Mouse (Mus musculus): ENCODE measurements at regions not wholly inside any gene's neighbourhood (a gene's known extent, or its start where the extent isn't known, plus 50 kb on each side); places are given as distances from the start of the nearest gene placed in this dataset.

- no peak for DNase-seq
Measured at GRCm38 (mm10) chr15:25536451-25537334, 85.6 kb upstream of the Myo10 start.

GRCm38 (mm10) chr15:25539344-25540176, 82.8 kb upstream of the Myo10 start:
- DNase-seq = no peak

- no peak for DNase-seq
Measured at GRCm38 (mm10) chr15:25542382-25542781, 79.9 kb upstream of the Myo10 start.

GRCm38 (mm10) chr15:25546185-25546584, 76.1 kb upstream of the Myo10 start:
- DNase-seq = no peak

- DNase-seq = no peak
Measured at GRCm38 (mm10) chr15:25550269-25551054, 71.9 kb upstream of the Myo10 start.

GRCm38 (mm10) chr15:25554945-25555344, 67.4 kb upstream of the Myo10 start:
- no peak for DNase-seq

GRCm38 (mm10) chr15:25555852-25556251, 66.5 kb upstream of the Myo10 start:
- DNase-seq = no peak

- no peak for DNase-seq
Measured at GRCm38 (mm10) chr15:25557566-25557965, 64.8 kb upstream of the Myo10 start.

- no peak for DNase-seq
Measured at GRCm38 (mm10) chr15:25558240-25558639, 64.1 kb upstream of the Myo10 start.

- no peak for DNase-seq
Measured at GRCm38 (mm10) chr15:25563641-25564040, 58.7 kb upstream of the Myo10 start.

GRCm38 (mm10) chr15:25572495-25572894, 49.8 kb upstream of the Myo10 start:
- no peak for DNase-seq
